Mouse (Mus musculus) limb, embryonic 14.5 days (tissue): ENCODE measurements around the gene Duox1. TPM values are rescaled to one million over a fixed set of nuclear protein-coding genes. Genes with fewer than 3 reads are reported as not detected.
A peak's percentile ranks its signal among the peaks of the same experiment; 100 is the strongest.

Experiments
- ATAC-seq: fragments of 200-750 bp; cut with Nextera tagmentation; 2 replicates; pipeline ENCODE4 v1.8.0; 2017; ENCODE audit warnings: low read depth, moderate number of reproducible peaks, moderate TSS enrichment; ENCODE audit not compliant: low FRiP score
- DNase-seq: peaks from one replicate; pipeline ENCODE4 v3.0.0-alpha.2; 2015; ENCODE audit warnings: low spot score
- H3K27ac ChIP-seq: fragments of 300-500 bp; sonication (generic); replicated peaks from 2 replicates; pipeline ENCODE4 v1.5.1; 2014; ENCODE audit warnings: low read depth, mild to moderate bottlenecking, low read length, moderate library complexity, mixed read lengths
- H3K27me3 ChIP-seq: fragments of 300-500 bp; sonication (generic); 2 replicates; pipeline ENCODE4 v1.6.1; 2014; ENCODE audit warnings: low read length, mixed read lengths; ENCODE audit not compliant: control insufficient read depth, insufficient read depth
- H3K36me3 ChIP-seq: fragments of 300-500 bp; sonication (generic); 2 replicates; pipeline ENCODE4 v1.6.1; 2014; ENCODE audit warnings: mild to moderate bottlenecking, low read length, moderate library complexity, mixed read lengths; ENCODE audit not compliant: control insufficient read depth, insufficient read depth
- H3K4me1 ChIP-seq: fragments of 300-500 bp; sonication (generic); 2 replicates; pipeline ENCODE4 v1.6.1; 2014; ENCODE audit warnings: antibody characterized with exemption, low read length, mixed read lengths; ENCODE audit not compliant: control insufficient read depth, insufficient read depth
- H3K4me2 ChIP-seq: fragments of 300-500 bp; sonication (generic); replicated peaks from 2 replicates; pipeline ENCODE4 v1.6.1; 2014; ENCODE audit warnings: low read depth, mild to moderate bottlenecking, low read length, moderate library complexity; ENCODE audit not compliant: severe bottlenecking
- H3K4me3 ChIP-seq: fragments of 300-500 bp; sonication (generic); replicated peaks from 2 replicates; pipeline ENCODE4 v1.5.1; 2014; ENCODE audit warnings: low read length
- H3K9ac ChIP-seq: fragments of 300-500 bp; sonication (generic); 2 replicates; pipeline ENCODE4 v1.6.1; 2014; ENCODE audit warnings: mild to moderate bottlenecking, low read depth, low read length, moderate library complexity; ENCODE audit not compliant: severe bottlenecking
- H3K9me3 ChIP-seq: fragments of 300-500 bp; sonication (generic); 2 replicates; pipeline ENCODE4 v1.6.1; 2016; ENCODE audit warnings: low read length; ENCODE audit not compliant: control insufficient read depth
- POLR2A ChIP-seq: fragments of 200-500 bp; IDR thresholded peaks from 2 replicates; pipeline ENCODE4 v1.8.0; 2012; ENCODE audit warnings: inconsistent platforms, mild to moderate bottlenecking, moderate library complexity, borderline replicate concordance; ENCODE audit not compliant: insufficient read depth, insufficient read length; ENCODE audit errors: extremely low read depth
- WGBS: fragments of 180-500 bp; shearing (Covaris S2); extraction: QIAGEN DNeasy Blood & Tissue Kit; methylation state at CpG from one replicate; pipeline ENCODE4 v1.1.7; 2014; 5-methylcytosine and 5-hydroxymethylcytosine counted together
- polyA plus RNA-seq, 2 experiments: library from polyadenylated mRNA; depleted of rRNA in 1 of 2; stranded (reverse) in 1 of 2; unstranded in 1 of 2; fragments of >200 nt; fragmentation: Nextera tagmentation in 1 of 2; extraction: Ambion mirVana in 1 of 2; gene quantifications; 2 replicates each; pipeline versions ENCODE4 v1.2.1 to v1.2.3; 2012 to 2014

The Duox1 gene
- polyA plus RNA-seq, 2 experiments, result 1.2 to 1.6 TPM

DNA sequence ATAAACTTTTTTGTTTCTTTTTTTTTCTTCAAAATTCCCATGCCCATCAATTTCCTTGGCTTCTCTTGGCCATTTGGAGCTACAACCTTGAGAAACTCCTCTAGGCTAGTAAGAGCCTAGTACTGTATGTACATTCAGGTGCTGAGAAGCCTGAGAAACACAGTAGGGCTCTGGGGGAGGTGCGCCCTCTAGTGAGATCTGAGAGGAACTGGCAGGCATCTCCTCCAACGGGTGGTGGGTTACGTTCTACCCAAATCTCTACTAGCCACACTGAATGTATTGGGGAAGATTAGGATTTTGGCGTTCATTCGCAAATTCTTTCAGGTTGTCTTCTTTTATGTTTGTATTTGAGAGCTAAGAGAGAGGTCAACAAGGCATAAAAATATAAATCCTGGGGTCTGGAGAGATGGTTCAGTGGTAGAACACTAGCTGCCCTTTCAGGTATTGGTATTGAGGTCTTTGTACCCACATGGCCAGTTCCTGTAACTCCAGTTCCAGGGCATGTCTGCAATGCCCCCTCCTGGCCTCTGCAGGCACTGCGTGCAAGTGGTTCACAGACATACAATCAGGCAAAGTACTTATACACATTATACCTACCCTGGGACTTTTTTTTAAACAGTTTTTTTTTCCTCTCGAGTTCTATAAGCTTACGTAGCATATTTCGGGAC is 12.8 kb upstream of the Duox1 start:
- Histone ChIP-seq H3K4me1 (peaks cover 17% of the 10 kb centered on the region), H3K4me3 (no peak overlapping the region), H3K9me3 (no peaks in the 10 kb centered on the region), H3K27ac (no peak overlapping the region), H3K9ac (no peak overlapping the region), H3K4me2 (no peak overlapping the region), H3K27me3 (peaks cover 78% of the 10 kb centered on the region), H3K36me3 (no peaks in the 10 kb centered on the region)
- WGBS, result 11% methylated on average over 9 of the region's 9 CpGs
- DNase-seq, result peak; percentile 81
- TF ChIP-seq POLR2A, result no peak
- no peak for ATAC-seq

DNA sequence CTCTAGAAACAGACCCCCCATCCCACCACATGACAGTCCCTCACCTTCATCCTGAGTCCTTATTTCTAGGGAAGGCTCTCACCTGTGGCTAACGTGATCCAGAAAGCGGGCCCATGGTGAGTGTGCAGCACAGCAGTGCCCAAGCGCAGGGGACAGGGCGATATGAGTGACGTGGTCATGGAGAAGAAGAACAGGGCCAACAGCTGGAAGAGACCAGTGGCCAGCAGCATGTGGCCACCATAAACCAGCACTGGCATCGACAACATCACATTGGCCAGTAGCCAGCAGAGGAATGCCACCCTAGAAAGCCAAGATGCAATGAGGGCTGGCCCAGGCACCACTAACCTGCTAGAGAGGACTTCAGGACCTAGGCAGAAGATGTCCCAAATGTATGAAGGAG is 10.9 kb upstream of the Duox1 start:
- no peak overlapping the region for H3K4me3 ChIP-seq
- peaks cover 17% of the 10 kb centered on the region for H3K4me1 ChIP-seq
- H3K27me3 ChIP-seq, result peaks cover 63% of the 10 kb centered on the region
- no peaks in the 10 kb centered on the region for H3K9me3 ChIP-seq
- H3K36me3 ChIP-seq, result no peaks in the 10 kb centered on the region
- H3K9ac ChIP-seq, result no peak overlapping the region
- 90% methylated on average over 6 of the region's 6 CpGs for WGBS
- no peak overlapping the region for H3K27ac ChIP-seq
- DNase-seq, result no peak
- TF ChIP-seq POLR2A, result no peak
- ATAC-seq, result no peak
- no peak overlapping the region for H3K4me2 ChIP-seq

GRCm38 (mm10) chr2:122305097-122305892 is 10.2 kb upstream of the Duox1 start:
- H3K9ac ChIP-seq, result no peak overlapping the region
- TF ChIP-seq POLR2A, result no peak
- ATAC-seq (no peak), DNase-seq (no peak)
- H3K4me2 ChIP-seq, result no peak overlapping the region
- no peak overlapping the region for H3K4me3 ChIP-seq
- H3K4me1 ChIP-seq, result peaks cover 17% of the 10 kb centered on the region
- no peaks in the 10 kb centered on the region for H3K9me3 ChIP-seq
- 79% methylated on average over 16 of the region's 16 CpGs for WGBS
- peaks cover 57% of the 10 kb centered on the region for H3K27me3 ChIP-seq
- H3K27ac ChIP-seq, result no peak overlapping the region
- no peaks in the 10 kb centered on the region for H3K36me3 ChIP-seq

DNA sequence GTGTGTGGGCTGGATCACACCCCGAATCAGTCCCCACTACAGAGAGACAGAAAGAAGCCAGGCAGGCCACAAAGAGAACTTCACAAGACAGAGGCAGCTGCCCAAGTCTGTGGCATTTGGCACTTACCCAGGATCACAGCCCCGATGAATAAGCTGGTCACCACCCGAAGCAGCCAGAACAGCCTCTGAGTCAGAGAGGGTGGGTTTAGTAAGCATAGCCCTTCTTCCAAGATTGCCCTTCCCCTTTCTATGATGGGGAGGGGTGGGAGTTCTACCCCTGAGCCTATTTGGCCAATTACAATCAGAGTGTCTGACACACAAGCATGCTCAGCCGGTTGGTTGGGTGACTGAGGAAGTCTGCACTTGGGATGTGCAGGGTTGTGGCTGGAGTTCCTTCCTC is 9.3 kb upstream of the Duox1 start:
- no peak for DNase-seq
- no peak for ATAC-seq
- peaks cover 48% of the 10 kb centered on the region for H3K27me3 ChIP-seq
- H3K9me3 ChIP-seq, result no peaks in the 10 kb centered on the region
- H3K9ac ChIP-seq, result no peak overlapping the region
- no peak overlapping the region for H3K4me3 ChIP-seq
- H3K27ac ChIP-seq, result no peak overlapping the region
- H3K4me1 ChIP-seq, result peaks cover 13% of the 10 kb centered on the region; the same call in 1 of the 2 replicates
- 51% methylated on average over 4 of the region's 4 CpGs for WGBS
- no peak overlapping the region for H3K4me2 ChIP-seq
- no peak for TF ChIP-seq POLR2A
- no peaks in the 10 kb centered on the region for H3K36me3 ChIP-seq

- peaks cover 49% of the 10 kb centered on the region for H3K27me3 ChIP-seq
Measured at GRCm38 (mm10) chr2:122309647-122310046, 5.8 kb upstream of the Duox1 start.

More at GRCm38 (mm10) chr2:122309647-122310046, 5.8 kb upstream of the Duox1 start:
- no peaks in the 10 kb centered on the region for H3K36me3 ChIP-seq
- ATAC-seq (no peak), DNase-seq (no peak)
- H3K4me3 ChIP-seq, result no peak overlapping the region
- H3K9me3 ChIP-seq, result no peaks in the 10 kb centered on the region
- no peak overlapping the region for H3K27ac ChIP-seq
- WGBS, result 42% methylated on average over 3 of the region's 3 CpGs
- H3K9ac ChIP-seq, result no peak overlapping the region
- H3K4me1 ChIP-seq, result 0 out of 2 replicates have a peak, but pooled peaks cover 3% of the 10 kb centered on the region
- no peak overlapping the region for H3K4me2 ChIP-seq
- TF ChIP-seq POLR2A, result no peak
